Mouse (Mus musculus): ENCODE results near the gene Phldb2.

The Phldb2 gene

GRCm38 (mm10) chr16:45953394-45953793 is at the start of gene Phldb2:
Gene Phldb2 (minus strand): TSS chr16:45953598.
- no peak for DNase-seq (ENCODE audit: low read depth, low spot score)

- DNase-seq (ENCODE audit: low read depth, low spot score) = no peak
Observed at GRCm38 (mm10) chr16:46001550-46002166, 48.3 kb upstream of the Phldb2 start.

- no peak for DNase-seq (ENCODE audit: low read depth, low spot score)
Observed at GRCm38 (mm10) chr16:46000976-46001375, 47.6 kb upstream of the Phldb2 start.

- no peak for DNase-seq (ENCODE audit: low read depth, low spot score)
Observed at GRCm38 (mm10) chr16:45999374-46000191, 46.2 kb upstream of the Phldb2 start.

- DNase-seq (ENCODE audit: low read depth, low spot score) = no peak
Observed at GRCm38 (mm10) chr16:45998231-45998630, 44.8 kb upstream of the Phldb2 start.

GRCm38 (mm10) chr16:45990901-45991676 is 37.7 kb upstream of the Phldb2 start:
- no peak for DNase-seq (ENCODE audit: low read depth, low spot score)

GRCm38 (mm10) chr16:45986236-45986635 is 32.8 kb upstream of the Phldb2 start:
- no peak for DNase-seq (ENCODE audit: low read depth, low spot score)

- peak; percentile 9 for DNase-seq (ENCODE audit: low read depth, low spot score)
Observed at GRCm38 (mm10) chr16:45984610-45985606, 31.5 kb upstream of the Phldb2 start.

- DNase-seq (ENCODE audit: low read depth, low spot score) = no peak
Observed at GRCm38 (mm10) chr16:45976251-45976650, 22.9 kb upstream of the Phldb2 start.

GRCm38 (mm10) chr16:45973959-45974686 is 20.7 kb upstream of the Phldb2 start:
- no peak for DNase-seq (ENCODE audit: low read depth, low spot score)

GRCm38 (mm10) chr16:45970187-45970586 is 16.8 kb upstream of the Phldb2 start:
- peak; percentile 17 for DNase-seq (ENCODE audit: low read depth, low spot score)

GRCm38 (mm10) chr16:45968716-45969115 is 15.3 kb upstream of the Phldb2 start:
- no peak for DNase-seq (ENCODE audit: low read depth, low spot score)

GRCm38 (mm10) chr16:45967471-45967870 is 14.1 kb upstream of the Phldb2 start:
- peak; percentile 83 for DNase-seq (ENCODE audit: low read depth, low spot score)

GRCm38 (mm10) chr16:45966604-45967003 is 13.2 kb upstream of the Phldb2 start:
- DNase-seq (ENCODE audit: low read depth, low spot score) = no peak

- DNase-seq (ENCODE audit: low read depth, low spot score) = no peak
Observed at GRCm38 (mm10) chr16:45964777-45965176, 11.4 kb upstream of the Phldb2 start.

- no peak for DNase-seq (ENCODE audit: low read depth, low spot score)
Observed at GRCm38 (mm10) chr16:45963837-45964236, 10.4 kb upstream of the Phldb2 start.

GRCm38 (mm10) chr16:45963088-45963487 is 9.7 kb upstream of the Phldb2 start:
- DNase-seq (ENCODE audit: low read depth, low spot score) = no peak

GRCm38 (mm10) chr16:45960978-45961377 is 7.6 kb upstream of the Phldb2 start:
- DNase-seq (ENCODE audit: low read depth, low spot score) = no peak

GRCm38 (mm10) chr16:45956390-45956950 is 3.1 kb upstream of the Phldb2 start:
- no peak for DNase-seq (ENCODE audit: low read depth, low spot score)

- no peak for DNase-seq (ENCODE audit: low read depth, low spot score)
Observed at GRCm38 (mm10) chr16:45952501-45952900, 897 bp downstream of the Phldb2 start.

All from forelimb bud, embryonic 11.5 days (tissue).